Mouse (Mus musculus) kidney, embryonic 14.5 days (tissue): Measurements from ENCODE around the gene Gm5622. TPM values are rescaled to one million over a fixed set of nuclear protein-coding genes. Genes with fewer than 3 reads are reported as not detected.
"Not testable (repeated sequence)": the region's sequence is repeated elsewhere in the genome, so short reads cannot be mapped to it uniquely, and the experiment has no call there.

Experiments
- ATAC-seq: fragments of 200-750 bp; cut with Nextera tagmentation; 2 replicates; pipeline ENCODE4 v1.8.0; 2017; ENCODE audit warnings: moderate number of reproducible peaks, mild to moderate bottlenecking, moderate TSS enrichment, moderate library complexity; ENCODE audit not compliant: low FRiP score, low TSS enrichment
- H3K27ac ChIP-seq: fragments of 300-500 bp; sonication (generic); 2 replicates; pipeline ENCODE4 v1.5.1; 2014; ENCODE audit warnings: low read depth, mild to moderate bottlenecking, low read length, moderate library complexity, mixed read lengths
- H3K27me3 ChIP-seq: fragments of 300-500 bp; sonication (generic); 2 replicates; pipeline ENCODE4 v1.6.1; 2014; ENCODE audit warnings: mild to moderate bottlenecking, low read length; ENCODE audit not compliant: control insufficient read depth, insufficient read depth
- H3K36me3 ChIP-seq: fragments of 300-500 bp; sonication (generic); 2 replicates; pipeline ENCODE4 v1.6.1; 2014; ENCODE audit warnings: low read length, mixed read lengths; ENCODE audit not compliant: control insufficient read depth, insufficient read depth
- H3K4me1 ChIP-seq: fragments of 300-500 bp; sonication (generic); 2 replicates; pipeline ENCODE4 v1.6.1; 2014; ENCODE audit warnings: low read length, mixed read lengths; ENCODE audit not compliant: control insufficient read depth, insufficient read depth
- H3K4me2 ChIP-seq: fragments of 300-500 bp; sonication (generic); replicated peaks from 2 replicates; pipeline ENCODE4 v1.6.1; 2014; ENCODE audit warnings: low read depth, mild to moderate bottlenecking, low read length
- H3K4me3 ChIP-seq: fragments of 300-500 bp; sonication (generic); 2 replicates; pipeline ENCODE4 v1.5.1; 2014; ENCODE audit warnings: mild to moderate bottlenecking, low read length
- H3K9ac ChIP-seq: fragments of 300-500 bp; sonication (generic); 2 replicates; pipeline ENCODE4 v1.6.1; 2014; ENCODE audit warnings: low read depth, mild to moderate bottlenecking, low read length, moderate library complexity
- H3K9me3 ChIP-seq: fragments of 300-500 bp; sonication (generic); 2 replicates; pipeline ENCODE4 v1.6.1; 2016; ENCODE audit warnings: low read length; ENCODE audit not compliant: control insufficient read depth
- WGBS: fragments of 180-500 bp; shearing (Covaris S2); extraction: QIAGEN DNeasy Blood & Tissue Kit; methylation state at CpG from one replicate; pipeline ENCODE4 v1.1.7; 2014; 5-methylcytosine and 5-hydroxymethylcytosine counted together
- polyA plus RNA-seq: library from polyadenylated mRNA; unstranded; fragments of >200 nt; fragmentation: Nextera tagmentation; extraction: Ambion mirVana; gene quantifications from 2 replicates; pipeline ENCODE4 v1.2.1, GENCODE M21; 2014

Gene Gm5622
- not detected in 2 replicates for polyA plus RNA-seq

- H3K4me1 ChIP-seq: no peaks in the 10 kb centered on the region
- 95% methylated on average over 4 of the region's 4 CpGs for WGBS
- H3K9ac ChIP-seq: no peak within 1 kb of the TSS
- H3K9me3 ChIP-seq: no peaks in the 10 kb centered on the region
- no peaks in the 10 kb centered on the region for H3K27me3 ChIP-seq
- no peak within 1 kb of the TSS for H3K27ac ChIP-seq
- H3K4me3 ChIP-seq: no peak within 1 kb of the TSS
- H3K4me2 ChIP-seq: no peak within 1 kb of the TSS
- ATAC-seq: no peak
- no peaks in the 10 kb centered on the region for H3K36me3 ChIP-seq
Observed at GRCm38 (mm10) chr14:51552490-51552889, at the start of gene Gm5622. Gene Gm5622 (plus strand): TSS chr14:51552790.

GRCm38 (mm10) chr14:51507416-51507815 is 45.2 kb upstream of the Gm5622 start:
- no peak for ATAC-seq
- WGBS: 93% methylated on average over 8 of the region's 8 CpGs

GRCm38 (mm10) chr14:51573963-51574362 is 21.4 kb downstream of the Gm5622 start, which contains the start of gene Gm17175:
Gene Gm17175 (minus strand): TSS chr14:51574063.
- not testable (repeated sequence) for H3K4me1 ChIP-seq, H3K9me3 ChIP-seq, ATAC-seq, H3K9ac ChIP-seq, H3K4me2 ChIP-seq, H3K4me3 ChIP-seq, H3K27ac ChIP-seq, H3K36me3 ChIP-seq, H3K27me3 ChIP-seq
- WGBS: 91% methylated on average over 2 of the region's 2 CpGs

More at GRCm38 (mm10) chr14:51507416-51507815, 45.2 kb upstream of the Gm5622 start:
- H3K4me2 ChIP-seq: no peak overlapping the region
- H3K4me1 ChIP-seq: no peaks in the 10 kb centered on the region
- H3K36me3 ChIP-seq: no peaks in the 10 kb centered on the region
- H3K4me3 ChIP-seq: no peak overlapping the region
- no peak overlapping the region for H3K9ac ChIP-seq
- no peaks in the 10 kb centered on the region for H3K27me3 ChIP-seq
- H3K9me3 ChIP-seq: no peaks in the 10 kb centered on the region
- H3K27ac ChIP-seq: no peak overlapping the region

- H3K4me2 ChIP-seq, H3K36me3 ChIP-seq, H3K9ac ChIP-seq, H3K27me3 ChIP-seq, ATAC-seq, H3K4me3 ChIP-seq, H3K27ac ChIP-seq, H3K4me1 ChIP-seq, H3K9me3 ChIP-seq: not testable (repeated sequence)
- 93% methylated on average over 4 of the region's 4 CpGs for WGBS
Observed at GRCm38 (mm10) chr14:51592039-51592438, 39.4 kb downstream of the Gm5622 start, which contains the start of gene Gm17174. Gene Gm17174 (minus strand): TSS chr14:51592139.

DNA sequence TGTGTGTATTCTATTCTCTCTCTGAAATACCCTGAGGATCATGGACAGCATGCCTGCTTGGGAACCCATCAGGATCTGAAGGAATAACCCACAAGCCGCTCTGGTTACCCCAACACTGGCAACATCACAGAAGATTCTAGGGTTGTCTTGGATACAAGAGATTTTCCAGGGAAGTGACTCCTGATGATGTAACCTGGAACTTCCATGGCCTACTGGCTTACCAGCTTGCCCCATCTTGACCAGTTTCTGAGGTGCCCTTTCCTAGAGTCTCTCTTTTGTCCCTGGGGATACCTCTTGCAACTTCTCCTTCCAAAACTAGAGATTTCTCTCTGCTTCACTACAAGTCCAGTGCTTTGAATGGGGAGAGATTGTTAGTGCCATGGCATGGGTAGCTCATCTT is 58.6 kb downstream of the Gm5622 start, which contains the start of gene Gm17078:
Gene Gm17078, minus strand, starts transcription at position 101 of the 400 bp plus-strand sequence.
- Histone ChIP-seq H3K4me1 (no peaks in the 10 kb centered on the region), H3K9me3 (no peaks in the 10 kb centered on the region), H3K9ac (no peak within 1 kb of the TSS), H3K4me3 (no peak within 1 kb of the TSS), H3K27me3 (no peaks in the 10 kb centered on the region), H3K27ac (no peak within 1 kb of the TSS), H3K4me2 (no peak within 1 kb of the TSS), H3K36me3 (no peaks in the 10 kb centered on the region)
- 86% methylated on average over 1 of the region's 1 CpGs for WGBS
- ATAC-seq: no peak

GRCm38 (mm10) chr14:51632426-51632825 is 79.8 kb downstream of the Gm5622 start:
- not testable (repeated sequence) for H3K27me3 ChIP-seq, H3K4me1 ChIP-seq, H3K4me2 ChIP-seq, H3K36me3 ChIP-seq, H3K27ac ChIP-seq, H3K9me3 ChIP-seq, H3K4me3 ChIP-seq, H3K9ac ChIP-seq, ATAC-seq
- 100% methylated on average over 1 of the region's 1 CpGs for WGBS

GRCm38 (mm10) chr14:51635566-51635965 is 83.0 kb downstream of the Gm5622 start, which contains the start of gene Gm4181:
Gene Gm4181 (minus strand): TSS chr14:51635666.
- not testable (repeated sequence) for H3K9me3 ChIP-seq, H3K4me2 ChIP-seq, H3K9ac ChIP-seq, H3K4me3 ChIP-seq, H3K4me1 ChIP-seq, ATAC-seq, H3K27me3 ChIP-seq, H3K36me3 ChIP-seq, H3K27ac ChIP-seq
- 67% methylated on average over 1 of the region's 1 CpGs for WGBS

DNA sequence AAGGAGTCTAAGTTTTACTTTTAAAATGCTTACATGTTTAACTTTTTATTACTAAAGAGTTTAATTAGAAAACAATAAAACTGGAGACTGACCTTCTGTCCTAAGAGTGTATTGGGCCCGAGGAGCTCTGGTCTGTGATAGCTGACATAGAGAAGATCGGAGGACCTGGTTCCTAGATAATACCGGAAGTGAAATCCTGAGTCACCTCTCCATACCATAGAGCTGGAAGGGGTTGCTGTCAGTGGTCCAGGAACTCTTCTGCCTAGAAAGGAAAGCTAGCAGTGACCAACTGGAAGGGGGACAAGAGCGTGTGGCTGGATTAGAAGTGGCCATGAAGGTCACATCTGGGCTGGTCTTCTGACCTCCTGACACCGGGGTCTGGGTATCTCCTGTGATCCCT is 124.7 kb downstream of the Gm5622 start:
- ATAC-seq: no peak
- H3K27me3 ChIP-seq: no peaks in the 10 kb centered on the region
- H3K4me3 ChIP-seq: no peak overlapping the region
- no peak overlapping the region for H3K27ac ChIP-seq
- H3K9me3 ChIP-seq: no peaks in the 10 kb centered on the region
- H3K36me3 ChIP-seq: no peaks in the 10 kb centered on the region
- WGBS: 90% methylated on average over 5 of the region's 5 CpGs
- no peak overlapping the region for H3K4me2 ChIP-seq
- no peak overlapping the region for H3K9ac ChIP-seq
- H3K4me1 ChIP-seq: no peaks in the 10 kb centered on the region

DNA sequence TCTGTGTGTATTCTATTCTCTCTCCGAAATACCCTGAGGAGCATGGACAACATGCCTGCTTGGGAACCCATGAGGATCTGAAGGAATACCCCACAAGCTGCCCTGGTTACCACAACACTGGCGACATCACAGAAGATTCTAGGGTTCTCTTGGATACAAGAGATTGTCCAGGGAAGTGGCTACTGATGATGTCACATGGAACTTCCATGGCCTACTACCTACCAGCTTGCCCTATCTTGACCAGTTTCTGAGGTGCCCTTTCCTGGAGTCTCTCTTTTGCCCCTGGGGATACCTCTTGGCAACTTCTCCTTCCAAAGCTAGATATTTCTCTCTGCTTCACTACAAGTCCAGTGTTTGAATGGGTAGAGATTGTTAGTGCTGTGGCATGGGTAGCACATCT is 142.8 kb downstream of the Gm5622 start, which contains the start of gene Gm17079:
Gene Gm17079, minus strand, starts transcription at position 101 of the 400 bp plus-strand sequence.
- not testable (repeated sequence) for H3K4me3 ChIP-seq, H3K9me3 ChIP-seq, H3K4me2 ChIP-seq, ATAC-seq, H3K27me3 ChIP-seq, H3K27ac ChIP-seq, H3K9ac ChIP-seq, H3K36me3 ChIP-seq, H3K4me1 ChIP-seq
- WGBS: 85% methylated on average over 1 of the region's 2 CpGs
